Mouse (Mus musculus) CD4-positive, CD25-positive, alpha-beta regulatory T cell, adult 4 months (primary cell): ENCODE results near the gene Ccdc171. TPM values are rescaled to one million over a fixed set of nuclear protein-coding genes. Genes with fewer than 3 reads are reported as not detected.

Experiments used
- ATAC-seq: one replicate; pipeline ENCODE4 v1.8.0; 2017
- polyA plus RNA-seq, 2 experiments: library from polyadenylated mRNA; unstranded; fragments of 100-300 nt; shearing (Covaris generic); gene quantifications; one replicate each; pipeline ENCODE4 v1.2.1; 2017

The Ccdc171 gene
- polyA plus RNA-seq, 2 experiments from 2014 or later: 16.3 to 19.5 TPM

DNA sequence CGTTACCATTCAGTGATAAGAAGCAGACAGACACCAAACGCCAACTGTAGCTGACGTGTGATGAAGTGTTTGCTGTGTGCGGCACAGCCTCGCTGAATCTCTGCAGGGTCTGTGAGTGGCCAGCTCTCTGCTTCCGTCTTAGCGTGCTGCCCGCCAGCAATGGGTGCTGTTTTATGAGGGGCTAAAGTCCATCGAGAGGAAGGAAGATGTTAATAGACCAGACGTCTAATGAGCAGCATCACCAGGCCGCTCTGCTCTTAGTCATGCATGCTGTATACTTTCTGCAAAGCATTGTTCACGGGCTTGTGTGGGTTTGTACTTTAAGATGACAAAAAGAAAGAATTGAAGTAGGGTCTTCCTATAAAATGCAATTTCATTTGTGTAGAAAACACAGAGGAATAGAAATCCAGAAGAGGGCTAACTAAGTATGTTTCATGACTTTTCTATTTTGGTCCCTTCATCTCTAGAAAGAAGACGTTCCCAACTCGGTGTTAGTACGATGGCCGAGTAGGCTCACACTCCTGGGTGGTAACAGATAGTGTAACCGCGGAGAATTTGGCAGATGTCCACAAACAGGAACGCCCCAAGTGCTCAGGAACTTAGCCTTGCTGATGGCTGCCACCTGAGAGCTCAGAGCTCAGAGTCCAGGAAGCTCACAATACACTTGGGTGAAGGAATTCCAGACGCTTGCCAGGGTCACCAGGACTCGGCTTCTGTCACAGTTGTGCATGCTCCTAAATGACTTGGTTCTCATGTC, 273.5 kb downstream of the Ccdc171 start:
- no peak for ATAC-seq

- ATAC-seq: no peak
These were observed 275.1 kb downstream of the Ccdc171 start for GRCm38 (mm10) chr4:83800402-83800801.

GRCm38 (mm10) chr4:83816925-83817324, 291.6 kb downstream of the Ccdc171 start:
- ATAC-seq: no peak

DNA sequence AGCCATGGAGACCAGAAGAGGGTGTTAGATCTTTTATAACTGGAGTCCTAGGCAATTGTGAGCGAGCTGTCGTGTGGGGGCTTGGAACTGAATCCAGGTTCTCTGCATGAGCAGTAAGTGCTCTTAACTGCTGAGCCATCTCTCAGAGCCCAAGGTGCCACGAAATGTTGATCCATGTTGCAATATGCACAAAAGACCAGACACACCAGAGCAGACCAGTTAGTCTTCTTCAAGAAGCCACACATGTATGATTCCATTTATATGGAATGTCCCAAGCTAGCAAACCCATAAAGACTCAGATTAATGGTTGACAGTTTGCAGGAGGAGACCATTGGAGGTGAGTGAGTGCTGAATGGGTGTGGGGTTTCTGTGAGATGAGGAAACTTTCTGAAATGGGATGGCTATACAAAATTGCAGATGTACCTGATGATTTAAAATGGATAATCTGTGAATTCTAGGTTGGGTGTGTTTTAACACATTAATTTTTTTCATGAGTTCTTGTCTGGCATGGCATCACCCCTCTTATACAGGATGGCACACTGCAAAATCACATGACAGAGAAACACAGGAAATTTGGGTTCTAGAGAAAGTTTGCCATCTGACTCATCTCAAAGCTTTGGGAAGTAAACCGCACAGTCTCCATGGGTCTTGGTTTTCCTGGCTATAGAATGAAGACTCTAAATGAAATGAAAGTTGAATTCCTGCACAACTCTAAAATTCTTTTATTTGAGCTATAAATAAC, 304.5 kb downstream of the Ccdc171 start:
- no peak for ATAC-seq

DNA sequence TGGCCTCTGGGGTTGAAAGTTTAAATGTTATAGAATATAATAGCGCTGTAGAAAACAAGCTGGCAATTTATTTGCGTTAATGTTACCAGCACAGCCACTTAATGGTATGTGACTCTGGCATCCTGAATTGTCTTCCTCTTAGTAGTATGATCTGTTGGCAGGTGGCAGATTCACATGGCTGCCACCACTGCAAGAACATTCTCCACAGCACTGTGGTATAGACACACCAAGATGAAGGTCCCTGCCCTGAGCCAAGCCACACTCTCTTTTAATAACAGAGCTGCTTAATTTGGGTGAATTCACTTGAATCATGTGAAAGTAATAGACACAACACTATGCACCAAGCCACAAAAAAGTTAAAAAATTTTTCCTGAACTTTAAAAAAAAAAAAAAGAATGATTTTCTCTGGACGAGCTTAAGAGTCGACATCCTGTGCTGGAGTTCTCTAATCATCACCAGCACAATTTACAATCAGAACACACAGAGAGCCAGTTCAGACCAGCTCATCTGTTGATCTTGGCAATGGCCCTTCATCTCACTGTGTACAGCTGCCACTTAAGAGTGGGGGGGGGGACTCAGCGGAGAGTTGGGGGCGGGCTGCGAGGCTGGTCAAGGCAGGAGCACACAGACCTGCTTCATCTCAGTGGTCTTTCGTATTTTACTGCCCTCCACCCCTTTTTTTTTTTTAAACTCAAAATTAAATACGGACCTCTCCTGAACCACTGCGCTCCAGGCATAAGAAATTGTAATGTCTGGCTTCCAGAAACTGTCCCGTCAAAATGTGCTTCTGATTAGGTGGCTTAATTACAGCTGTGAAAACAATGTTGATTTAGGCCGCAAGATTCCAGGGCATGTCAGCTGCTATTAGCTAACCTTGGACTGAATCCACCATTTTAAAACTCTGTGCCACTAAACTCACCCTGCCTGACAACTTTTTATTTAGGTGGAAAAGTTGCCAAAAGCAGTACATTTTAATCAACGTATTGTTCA, 305.8 kb downstream of the Ccdc171 start:
- ATAC-seq: no peak

GRCm38 (mm10) chr4:83839077-83839476, 313.7 kb downstream of the Ccdc171 start:
- ATAC-seq: no peak

DNA sequence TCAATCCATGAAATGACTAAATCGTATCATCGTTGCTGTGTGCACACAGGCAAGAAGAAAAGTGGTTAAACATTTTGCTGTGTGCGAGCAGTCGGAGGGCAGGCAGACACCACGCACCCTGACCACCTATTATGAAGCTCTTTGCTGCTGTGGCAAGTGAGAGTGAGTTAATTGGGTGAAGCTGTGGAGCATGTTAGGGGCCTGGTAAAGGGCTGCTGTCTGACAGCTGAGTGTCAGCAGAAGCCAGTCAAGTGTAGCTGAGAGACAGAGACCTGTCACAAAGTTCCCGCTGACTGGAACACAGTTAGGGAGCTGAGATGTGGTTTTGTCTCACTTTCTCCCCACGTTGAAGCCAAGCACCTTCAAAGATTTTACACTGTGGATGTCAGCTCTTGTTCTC, 321.0 kb downstream of the Ccdc171 start:
- no peak for ATAC-seq

DNA sequence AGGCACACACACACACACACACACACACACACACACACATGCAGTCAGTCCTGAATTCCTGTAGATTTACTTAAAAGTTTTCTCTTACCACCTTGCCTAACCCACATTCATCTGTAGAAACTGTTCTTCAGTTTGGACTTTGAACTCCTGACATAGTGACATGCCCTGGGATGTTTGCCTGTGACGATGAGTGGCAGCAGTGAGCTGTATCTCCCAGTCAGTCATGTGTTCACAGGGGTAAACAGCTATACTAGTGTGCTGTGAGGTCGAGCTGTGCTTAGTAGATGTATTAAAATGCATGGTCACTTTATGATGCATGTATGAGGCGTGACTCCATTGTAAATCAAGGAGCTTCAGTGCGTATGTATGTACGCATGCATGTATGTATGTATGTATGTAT, 328.5 kb downstream of the Ccdc171 start:
- no peak for ATAC-seq

DNA sequence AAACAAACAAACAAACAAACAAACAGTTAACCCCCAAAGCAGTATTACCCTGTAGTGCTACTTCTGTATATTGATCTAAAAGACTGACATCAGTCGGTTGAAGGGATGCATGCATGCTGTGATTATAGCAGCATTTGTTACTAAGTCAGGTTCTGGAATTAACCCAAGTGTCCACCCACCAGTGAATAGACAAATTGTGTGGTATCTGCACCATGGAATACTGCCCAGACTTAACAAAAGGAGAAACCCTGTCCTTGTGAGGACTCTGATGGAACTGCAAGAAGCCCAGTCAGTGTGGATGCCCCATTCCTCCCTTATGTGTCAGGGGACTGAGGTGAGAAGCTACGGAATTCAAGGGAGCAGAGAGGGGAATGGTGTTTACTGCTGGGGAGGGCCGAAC, 336.4 kb downstream of the Ccdc171 start:
- no peak for ATAC-seq

DNA sequence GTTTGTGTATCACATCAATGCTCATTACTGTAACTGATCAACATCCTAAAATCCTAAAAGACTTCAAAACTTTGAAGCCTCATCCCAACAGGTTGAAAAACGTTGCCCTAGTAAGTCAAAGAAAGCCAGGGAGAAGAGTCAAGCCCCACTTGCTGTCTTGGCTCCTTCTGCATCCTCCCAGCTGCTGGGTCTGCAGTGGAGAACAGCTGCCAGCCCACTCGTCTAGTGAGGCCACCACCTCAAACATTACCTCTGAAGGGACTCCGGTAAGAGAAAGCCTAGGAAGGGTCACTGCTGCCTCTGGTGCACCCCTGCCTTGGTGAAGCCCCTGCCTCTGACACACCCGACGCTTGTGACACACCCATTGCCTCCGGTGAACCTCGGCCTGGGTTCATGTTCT, 336.9 kb downstream of the Ccdc171 start:
- ATAC-seq: no peak

GRCm38 (mm10) chr4:83876600-83876999, 351.3 kb downstream of the Ccdc171 start:
- no peak for ATAC-seq

GRCm38 (mm10) chr4:83878236-83878635, 352.9 kb downstream of the Ccdc171 start:
- no peak for ATAC-seq

DNA sequence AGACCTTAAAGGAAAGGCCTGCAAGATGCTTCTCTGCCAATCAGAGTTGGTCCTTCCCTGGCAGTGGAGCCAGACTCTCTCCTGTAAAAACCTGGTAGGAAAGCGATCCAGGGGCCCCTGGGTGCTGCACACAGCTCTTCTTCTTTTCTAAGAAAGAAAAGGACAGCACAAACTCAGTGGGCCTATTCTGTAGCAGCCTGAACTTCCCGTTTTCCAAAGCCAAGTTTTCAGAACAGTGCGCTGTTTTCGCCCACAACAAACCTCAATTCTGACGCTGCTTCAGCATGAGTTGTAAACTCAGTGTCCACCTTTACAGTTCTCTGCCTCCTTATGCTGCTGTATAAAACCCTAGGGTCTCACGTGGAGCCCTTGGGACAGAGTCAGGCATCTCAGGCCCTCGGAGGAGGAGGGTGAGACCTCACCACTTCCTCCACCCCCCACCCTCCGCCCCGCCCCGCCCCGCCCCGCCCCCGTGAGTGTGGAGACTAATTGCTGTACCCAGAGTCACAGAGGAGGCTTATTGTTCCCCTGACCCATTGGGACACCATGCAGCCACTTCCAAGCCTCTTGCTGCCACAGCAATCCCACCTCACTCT, 363.2 kb downstream of the Ccdc171 start:
- no peak for ATAC-seq

DNA sequence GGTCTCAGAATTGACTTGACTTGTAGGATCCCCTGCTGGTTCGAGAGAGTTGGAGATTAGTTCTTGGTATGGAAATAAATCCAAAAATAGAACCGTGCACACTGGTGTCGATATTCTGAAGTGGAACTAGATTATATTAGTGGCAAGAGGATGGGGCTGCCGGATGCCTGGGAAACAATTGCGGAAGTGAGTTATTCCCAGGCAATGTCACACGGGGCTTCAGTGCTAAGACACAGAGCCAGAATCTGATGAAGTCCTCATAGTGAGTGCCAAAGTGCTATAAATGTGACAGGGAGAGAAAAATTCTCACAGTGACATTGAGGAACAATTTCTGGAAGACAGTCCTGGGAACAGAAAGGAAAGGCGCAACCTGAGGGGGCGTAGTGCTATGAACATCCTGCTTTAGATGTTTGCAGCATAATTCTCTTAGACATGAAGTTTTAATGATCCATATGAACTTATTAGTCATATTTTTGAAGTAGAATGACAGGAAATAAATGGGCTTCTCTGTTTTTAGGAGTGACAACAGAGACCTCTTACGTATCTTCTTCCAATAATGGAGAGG, 376.8 kb downstream of the Ccdc171 start:
- ATAC-seq: no peak

Other genes with a start within 250 kb of the Ccdc171 start
- gene Ttc39b, start 201.3 kb upstream of the Ccdc171 start, polyA plus RNA-seq: 100 to 1,000 TPM in 1 of 2 experiments, 10 to 100 TPM in 1; 90.9 to 104 TPM
- gene Snapc3, start 107.8 kb upstream of the Ccdc171 start, polyA plus RNA-seq: 10 to 100 TPM; 39.8 to 48.2 TPM
- 10 to 100 TPM; 66.0 to 83.8 TPM for gene Psip1, start 39.1 kb upstream of the Ccdc171 start, polyA plus RNA-seq